Mouse (Mus musculus) left cerebral cortex, postnatal 25 days (tissue): ENCODE results near the gene Zfp422. TPM values are rescaled to one million over a fixed set of nuclear protein-coding genes. Genes with fewer than 3 reads are reported as not detected.

Experiments
- DNase-seq, 2 experiments: peaks; one replicate each; pipeline ENCODE4 v3.0.0; 2022; ENCODE audit warnings: low spot score in 2 of 2, mixed read lengths in 1 of 2
- intact Hi-C: fragments of 180-260 bp; cut with DNase I; formaldehyde crosslinking; loops from one replicate; pipeline ENCODE4 v1.15.1; 2025
- total RNA-seq, 2 experiments: library from RNA; stranded (reverse); gene quantifications; 2 replicates each; pipeline ENCODE4 v1.2.3; 2021

The Zfp422 gene
- 10 to 100 TPM; 23.2 to 24.2 TPM for total RNA-seq

DNA sequence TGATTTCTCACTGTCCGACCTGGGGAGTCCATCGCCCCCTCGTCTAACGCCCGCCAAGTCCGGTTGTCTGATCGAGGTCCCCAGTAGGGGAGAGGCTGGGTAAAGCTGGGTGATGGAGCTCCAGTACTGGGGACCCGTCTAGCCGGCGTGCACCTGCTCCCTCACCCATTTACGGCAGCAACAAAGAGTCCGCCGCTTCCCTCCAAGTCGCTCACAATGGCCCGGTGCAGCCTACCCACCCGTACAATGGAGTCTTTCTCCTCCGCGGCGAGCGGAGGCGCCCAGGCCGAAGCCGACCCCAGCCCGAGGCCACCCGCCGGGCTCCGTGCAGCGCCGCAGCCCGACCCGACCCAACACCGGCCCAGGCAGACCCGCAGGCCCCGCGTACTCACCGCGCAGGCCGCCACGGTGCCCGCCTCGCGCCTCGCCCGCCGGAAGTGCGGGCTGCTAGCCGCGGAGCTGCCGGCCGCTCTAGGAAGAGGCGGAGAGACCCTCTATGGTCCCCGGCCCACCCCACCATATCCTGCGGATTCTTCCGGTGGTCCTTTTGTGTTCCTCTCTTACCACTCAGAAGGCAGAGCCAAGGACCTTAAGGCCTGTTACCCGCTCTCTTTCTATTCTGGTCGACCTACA lies at the start of gene Zfp422:
TSS of gene Zfp422 (minus strand) at position 461 of the 633 bp plus-strand sequence.
- intact Hi-C loops, result no loop called here
- peak; percentile 59 to 75 for DNase-seq

DNA sequence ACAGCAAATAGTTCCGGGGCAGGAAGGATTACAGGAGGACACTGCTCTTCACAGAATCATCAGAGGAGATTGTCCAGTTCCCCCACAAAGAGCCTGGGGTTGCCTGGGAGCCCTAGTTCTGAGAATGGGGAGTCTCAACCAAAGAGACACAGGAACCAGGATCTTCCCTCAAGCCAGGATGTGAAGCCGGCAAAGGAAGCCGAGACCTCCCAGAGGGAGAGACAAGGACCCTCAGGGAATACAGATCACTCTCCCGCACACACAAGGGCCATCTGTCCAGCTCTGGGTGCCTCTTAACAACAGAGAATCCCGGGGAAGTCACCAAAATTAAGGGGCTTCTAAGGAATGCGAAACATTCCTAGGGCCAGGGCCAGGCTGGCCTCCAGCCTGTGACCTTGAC lies 48.5 kb upstream of the Zfp422 start:
- intact Hi-C loops, result no loop called here
- DNase-seq, result no peak

DNA sequence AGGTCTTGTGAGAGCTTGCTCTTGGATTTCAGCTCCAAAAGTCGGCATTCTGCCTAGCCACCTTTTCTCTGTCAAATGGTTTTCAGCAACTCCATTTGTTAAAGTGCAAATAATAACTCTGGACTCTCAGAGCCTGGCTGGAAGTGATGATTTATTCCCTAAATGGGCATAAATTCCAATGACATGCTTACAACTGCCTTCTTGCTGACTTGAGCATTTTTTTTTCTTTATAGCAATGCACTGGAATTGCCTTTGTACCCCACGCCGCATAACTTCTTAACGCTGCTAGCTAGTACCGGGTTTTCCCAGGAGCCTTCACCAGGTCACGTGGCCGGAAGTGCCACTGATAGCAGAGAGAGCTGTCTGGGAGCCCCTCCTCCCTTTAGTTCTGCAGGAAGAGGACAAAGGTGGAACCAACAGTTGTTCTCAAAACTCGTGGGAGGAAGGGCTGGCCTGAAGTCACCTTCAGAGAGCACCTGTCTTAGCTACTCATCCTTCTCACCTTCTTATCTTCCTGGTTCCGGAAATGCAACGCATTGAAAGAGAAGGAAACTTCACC lies 47.6 kb upstream of the Zfp422 start:
- intact Hi-C loops, result no loop called here
- no peak for DNase-seq

DNA sequence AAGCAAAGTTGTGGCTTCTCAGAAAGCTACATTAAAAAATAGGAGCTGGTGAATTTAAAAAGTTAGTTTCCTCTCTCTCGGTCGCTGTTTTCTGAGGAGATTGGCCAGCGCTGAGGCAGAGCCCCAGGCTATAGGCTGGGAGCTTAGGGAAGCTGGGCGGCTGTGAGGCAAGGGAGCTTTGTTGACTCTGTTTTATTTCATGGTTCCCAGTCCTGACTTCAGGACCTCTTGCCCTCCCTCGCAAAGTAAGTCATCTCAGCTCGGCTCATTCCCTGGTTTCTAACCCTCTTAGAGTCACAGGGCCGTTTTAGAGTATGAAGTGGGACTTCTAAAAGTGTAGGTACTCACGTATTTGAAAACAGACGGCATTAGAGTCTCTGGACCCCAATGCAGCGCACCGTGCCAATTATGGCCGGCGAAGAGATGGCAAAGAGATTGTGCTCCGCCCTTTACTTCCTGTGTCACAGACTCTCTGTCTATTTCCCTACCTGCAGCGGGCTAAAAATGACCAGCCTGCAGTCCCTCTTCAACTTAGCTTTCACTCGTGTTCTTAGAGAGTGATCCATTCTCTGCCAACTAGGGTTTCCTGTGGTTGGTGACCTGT lies 45.6 kb upstream of the Zfp422 start:
- intact Hi-C loops, result no loop called here
- DNase-seq, result no peak

DNA sequence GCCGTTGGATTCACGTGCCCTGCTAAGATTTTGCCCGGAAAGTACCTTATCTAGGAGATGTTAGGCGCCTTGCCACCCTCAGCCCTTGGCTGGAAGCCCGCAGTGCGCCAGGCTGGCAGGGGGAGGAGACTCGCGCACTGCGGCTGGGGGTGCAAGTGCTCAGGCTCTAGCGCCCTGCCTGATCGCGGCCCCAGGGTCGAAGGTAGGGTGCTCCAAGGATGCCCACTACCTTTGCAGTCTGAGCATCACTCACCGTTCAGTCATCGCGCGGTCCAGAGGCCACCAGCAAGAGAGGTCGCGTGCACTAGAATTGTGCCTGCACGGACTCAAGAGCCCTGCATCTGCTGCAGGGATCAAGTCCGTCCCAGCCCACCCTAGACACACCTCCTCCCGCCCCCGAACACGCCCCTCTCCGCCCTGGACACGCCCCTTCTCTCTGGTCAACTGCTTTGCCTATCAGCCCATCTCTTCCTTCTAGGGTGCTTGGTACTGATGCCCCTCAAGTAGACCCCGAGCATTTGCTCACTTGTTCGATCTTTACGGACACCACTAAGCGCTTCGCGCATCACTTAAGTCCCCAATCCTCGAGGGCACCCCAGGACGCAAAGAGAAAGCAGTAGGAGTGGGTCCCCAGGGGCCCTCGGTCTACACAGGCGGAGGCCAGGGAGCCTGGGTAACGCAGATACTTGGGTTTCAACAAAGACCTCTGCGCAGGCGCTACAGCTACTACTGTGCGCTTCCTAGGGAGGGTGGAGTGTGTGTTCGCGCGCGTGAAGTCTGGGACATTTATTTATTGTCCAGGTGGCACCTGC lies 44.9 kb upstream of the Zfp422 start, which contains the start of gene Rassf4:
TSS of gene Rassf4 (minus strand) at position 482 of the 812 bp plus-strand sequence.
- intact Hi-C loops, result no loop called here
- peak; percentile 57 to 71 for DNase-seq

DNA sequence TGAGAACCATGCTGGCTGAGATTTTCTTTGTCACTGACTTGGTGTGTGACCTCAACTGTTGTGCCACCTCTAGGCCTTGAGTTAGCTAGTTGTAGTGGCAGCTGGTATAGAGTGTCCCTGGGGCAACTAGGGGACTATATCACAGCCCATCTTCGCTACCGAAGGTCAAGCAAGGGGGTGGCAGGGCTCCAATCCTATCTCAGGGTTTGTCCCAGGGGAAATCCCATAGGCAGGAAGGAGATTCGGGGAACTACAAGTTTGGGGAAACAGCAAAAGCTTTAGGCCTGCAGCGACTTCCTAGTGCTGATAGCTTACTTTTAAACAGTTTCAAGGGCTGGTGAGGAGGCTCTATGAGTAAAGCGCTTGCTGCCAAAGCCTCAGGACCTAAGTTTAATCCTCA lies 43.5 kb upstream of the Zfp422 start:
- no peak for DNase-seq
- intact Hi-C loops, result no loop called here

DNA sequence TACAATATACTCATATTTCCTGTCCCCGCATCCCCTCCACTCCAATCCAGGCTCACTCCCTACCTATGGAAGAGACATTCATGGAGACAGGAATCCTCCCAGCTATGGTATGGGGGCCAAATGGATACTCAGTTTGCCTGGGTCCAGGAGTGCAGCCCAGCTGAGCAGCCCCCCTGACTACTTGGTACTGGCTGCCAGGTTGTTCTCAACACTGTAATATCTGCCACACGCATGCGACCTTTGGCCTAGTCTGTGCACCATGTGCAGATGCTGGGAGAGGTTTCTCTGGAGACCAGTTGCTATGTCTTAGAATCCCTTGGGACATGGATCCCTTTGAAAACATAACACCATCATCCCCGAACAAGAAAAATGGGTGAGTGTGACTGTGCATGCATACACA lies 43.0 kb upstream of the Zfp422 start:
- intact Hi-C loops, result no loop called here
- no peak for DNase-seq

DNA sequence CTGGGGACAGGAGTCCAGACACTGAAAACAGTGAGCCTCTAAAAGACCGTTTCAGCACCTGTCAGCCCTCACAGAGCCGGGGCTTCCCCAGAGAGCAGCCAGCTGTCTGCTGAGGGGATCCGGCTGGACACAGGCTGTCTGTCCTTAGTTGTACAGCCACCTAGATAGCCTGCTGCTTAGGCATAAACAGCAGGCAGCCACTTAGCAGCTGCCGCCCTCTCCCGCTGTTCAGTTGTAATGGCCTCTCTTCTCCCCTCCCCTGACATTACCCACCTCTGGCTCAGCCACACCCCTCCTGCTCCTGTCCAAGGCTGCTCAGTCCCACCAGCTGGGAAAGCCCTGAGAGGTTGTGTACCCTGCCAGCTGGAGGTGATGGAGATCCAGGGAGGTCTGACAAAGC lies 42.2 kb upstream of the Zfp422 start:
- intact Hi-C loops, result no loop called here
- DNase-seq, result no peak

DNA sequence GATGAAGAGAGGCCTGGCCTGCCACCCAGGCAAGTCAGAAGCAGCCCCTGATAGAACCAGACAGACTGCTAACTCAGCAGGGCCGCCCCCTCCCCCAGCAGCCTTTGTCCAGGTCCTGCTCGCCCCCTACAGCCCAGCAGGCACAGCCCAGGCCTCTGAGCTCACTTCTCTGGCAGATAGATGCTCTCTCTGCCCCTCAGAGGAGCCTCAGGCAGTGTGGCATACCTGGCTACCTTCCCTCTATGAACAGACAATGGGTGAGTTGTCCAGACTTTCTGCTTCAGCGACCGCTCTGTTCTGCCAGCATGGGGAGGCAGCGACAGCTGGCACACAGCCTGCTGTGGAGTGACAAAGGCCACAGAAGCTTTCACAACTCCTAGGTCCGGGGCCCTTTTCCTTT lies 41.3 kb upstream of the Zfp422 start:
- no peak for DNase-seq
- intact Hi-C loops, result no loop called here

DNA sequence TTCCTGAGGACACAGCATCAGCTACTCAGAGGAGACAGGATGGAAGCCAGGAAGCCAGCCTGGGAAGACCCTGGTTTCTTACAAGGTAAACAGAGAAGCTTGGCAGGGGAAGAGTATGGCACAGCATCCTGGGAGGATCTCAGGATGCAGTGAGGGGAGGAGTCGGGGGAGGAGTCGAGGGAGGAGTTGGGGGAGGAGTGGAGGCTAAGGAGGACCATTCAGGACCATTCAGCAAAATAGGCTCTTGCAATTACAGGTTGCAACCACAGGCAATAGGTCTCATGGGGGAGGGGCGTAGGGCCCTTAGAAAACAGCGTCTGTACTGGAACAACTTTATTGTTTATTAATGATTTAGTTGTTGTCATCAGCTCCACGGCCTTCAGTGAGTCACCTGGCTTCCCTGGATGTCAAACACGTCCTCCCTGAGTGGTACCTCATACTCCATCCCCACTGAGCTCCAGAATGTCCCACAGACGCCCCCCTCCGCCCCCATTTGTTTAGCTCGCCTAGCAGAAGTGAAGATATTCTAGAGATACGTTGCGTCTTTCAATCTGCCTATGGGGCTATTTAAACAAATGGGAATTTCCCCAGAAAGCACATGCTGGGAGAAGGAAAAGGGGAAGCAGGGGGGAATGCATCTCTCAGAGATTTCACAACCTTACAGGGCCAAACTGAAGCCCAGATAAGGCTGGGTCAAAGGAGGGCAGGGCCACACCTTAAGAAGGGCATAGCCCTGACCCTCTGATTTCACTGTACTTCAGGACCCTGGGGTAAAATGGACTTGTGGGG lies 40.1 kb upstream of the Zfp422 start:
- DNase-seq, result no peak
- intact Hi-C loops, result no loop called here

DNA sequence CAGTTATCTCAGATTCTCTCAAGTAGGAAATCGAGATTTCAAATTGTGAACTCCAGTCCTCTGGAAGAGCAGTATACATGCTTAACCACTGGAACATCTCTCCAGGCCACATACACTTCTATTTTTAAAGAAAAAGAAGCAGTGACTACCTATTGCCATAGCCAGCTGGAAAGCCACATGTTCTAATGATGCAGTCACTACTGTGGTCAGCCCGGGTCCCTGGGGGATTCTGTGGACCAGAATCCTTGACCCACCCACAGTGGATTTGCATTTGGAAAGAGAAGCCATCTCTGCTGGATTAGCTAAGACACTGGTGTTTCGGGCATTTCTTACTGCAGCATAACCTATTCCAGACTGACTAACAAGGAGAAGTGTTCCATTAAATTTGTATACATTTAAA lies 38.6 kb upstream of the Zfp422 start:
- intact Hi-C loops, result no loop called here
- no peak for DNase-seq

DNA sequence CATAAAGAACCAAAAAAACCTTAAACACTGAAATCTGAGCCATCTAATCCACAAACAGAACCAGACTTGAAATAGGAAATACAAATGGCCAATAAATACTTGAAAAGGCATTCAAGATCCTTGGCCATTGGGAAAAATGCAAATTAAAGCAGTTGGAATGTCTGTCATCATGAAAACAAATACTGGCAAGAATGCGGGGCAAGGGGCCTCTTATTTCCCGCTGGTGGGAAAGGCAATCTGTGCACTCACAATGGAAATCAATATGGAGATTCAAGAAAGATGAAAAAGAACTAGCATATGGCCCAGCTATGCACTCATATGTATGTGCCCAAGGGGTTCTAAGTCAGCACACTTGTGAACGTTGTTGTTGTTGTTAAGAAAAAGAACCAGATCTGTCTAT lies 38.1 kb upstream of the Zfp422 start:
- intact Hi-C loops, result no loop called here
- no peak for DNase-seq

DNA sequence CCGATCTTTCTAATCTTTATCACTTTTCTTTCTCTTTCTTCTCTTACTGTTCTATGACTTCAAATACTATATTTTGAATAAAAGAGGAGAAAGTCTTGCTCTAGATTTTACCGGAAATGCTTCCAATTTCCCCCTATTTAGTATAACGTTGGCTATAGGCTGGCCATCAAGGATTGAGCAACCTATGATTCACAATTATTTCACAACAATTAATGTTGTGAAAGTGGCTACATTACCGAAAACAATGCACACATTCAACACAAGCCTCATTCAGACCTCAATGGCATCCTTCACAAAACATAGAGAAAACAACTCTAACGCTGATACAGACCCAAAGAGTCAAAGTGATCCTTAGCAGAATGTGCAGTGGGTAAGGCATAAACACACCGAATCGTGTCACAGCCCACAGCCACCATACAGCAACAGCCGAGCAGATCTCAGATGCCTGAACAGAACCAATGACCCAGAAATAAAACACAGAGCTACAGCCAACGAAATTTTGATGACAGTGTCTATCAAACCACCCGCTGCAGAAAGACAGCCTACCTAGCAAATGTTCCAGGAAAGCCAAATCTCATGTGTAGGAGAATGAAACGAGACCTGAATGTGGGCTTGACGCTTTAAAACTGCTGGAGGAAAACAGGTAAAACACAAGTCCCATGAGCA lies 37.4 kb upstream of the Zfp422 start:
- intact Hi-C loops, result no loop called here
- DNase-seq, result no peak

DNA sequence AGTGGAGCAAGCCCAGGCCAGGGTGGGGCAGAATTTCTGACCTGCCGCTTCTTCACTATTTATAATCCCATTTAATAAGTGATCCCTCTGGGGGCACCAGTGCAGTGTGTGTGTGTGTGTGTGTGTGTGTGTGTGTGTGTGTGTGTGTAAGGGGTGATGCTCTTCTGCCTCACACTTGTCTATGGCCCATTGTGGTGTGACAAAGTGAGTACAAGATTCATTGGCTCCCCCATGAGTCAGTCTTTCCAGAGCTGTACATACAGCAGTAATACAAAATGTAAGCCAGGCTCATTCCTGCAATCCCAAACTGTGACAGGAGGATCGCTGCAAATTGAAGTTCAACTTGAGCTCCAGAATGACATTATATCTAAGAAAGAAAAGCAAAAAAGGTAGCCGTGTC lies 36.0 kb upstream of the Zfp422 start:
- no peak for DNase-seq
- intact Hi-C loops, result no loop called here

DNA sequence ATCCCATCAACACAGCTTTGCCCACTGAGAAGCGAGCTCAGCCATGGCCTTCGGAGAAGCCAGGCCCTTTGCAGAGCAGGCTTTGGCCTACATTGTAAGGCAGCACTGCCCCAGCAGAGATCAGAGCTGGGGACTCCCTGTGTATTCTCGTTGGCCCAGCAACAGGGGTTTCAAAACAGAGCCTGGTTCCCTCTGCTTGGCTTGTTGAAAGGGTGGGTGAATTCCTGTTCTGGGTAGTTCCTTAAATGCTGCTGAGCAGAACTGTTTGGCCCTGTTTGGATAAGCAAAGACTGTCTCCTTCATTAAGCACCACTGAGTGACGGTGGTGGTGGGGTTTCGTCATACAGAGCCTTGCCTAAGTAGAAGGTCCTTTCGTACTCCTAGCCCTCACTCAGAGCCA lies 35.2 kb upstream of the Zfp422 start:
- intact Hi-C loops, result no loop called here
- no peak for DNase-seq

DNA sequence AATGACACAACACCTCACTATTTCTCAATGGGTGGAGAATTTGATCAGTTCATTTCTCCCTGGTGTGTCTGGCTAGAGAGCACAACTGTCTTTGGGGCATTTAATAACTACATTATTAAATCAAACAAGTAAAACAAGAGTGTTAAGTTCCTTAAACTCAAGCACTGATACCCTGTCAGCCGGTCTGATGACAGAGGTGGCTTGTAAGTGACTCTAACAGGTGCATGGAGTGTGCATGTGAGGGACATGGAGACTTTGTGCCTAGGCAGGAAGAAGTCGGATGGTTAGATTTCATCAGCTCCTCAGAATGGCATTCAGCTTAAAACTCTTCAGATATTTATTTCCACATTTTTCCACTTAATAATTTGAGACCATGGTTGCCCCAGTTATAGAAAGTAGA lies 34.6 kb upstream of the Zfp422 start:
- intact Hi-C loops, result no loop called here
- no peak for DNase-seq

DNA sequence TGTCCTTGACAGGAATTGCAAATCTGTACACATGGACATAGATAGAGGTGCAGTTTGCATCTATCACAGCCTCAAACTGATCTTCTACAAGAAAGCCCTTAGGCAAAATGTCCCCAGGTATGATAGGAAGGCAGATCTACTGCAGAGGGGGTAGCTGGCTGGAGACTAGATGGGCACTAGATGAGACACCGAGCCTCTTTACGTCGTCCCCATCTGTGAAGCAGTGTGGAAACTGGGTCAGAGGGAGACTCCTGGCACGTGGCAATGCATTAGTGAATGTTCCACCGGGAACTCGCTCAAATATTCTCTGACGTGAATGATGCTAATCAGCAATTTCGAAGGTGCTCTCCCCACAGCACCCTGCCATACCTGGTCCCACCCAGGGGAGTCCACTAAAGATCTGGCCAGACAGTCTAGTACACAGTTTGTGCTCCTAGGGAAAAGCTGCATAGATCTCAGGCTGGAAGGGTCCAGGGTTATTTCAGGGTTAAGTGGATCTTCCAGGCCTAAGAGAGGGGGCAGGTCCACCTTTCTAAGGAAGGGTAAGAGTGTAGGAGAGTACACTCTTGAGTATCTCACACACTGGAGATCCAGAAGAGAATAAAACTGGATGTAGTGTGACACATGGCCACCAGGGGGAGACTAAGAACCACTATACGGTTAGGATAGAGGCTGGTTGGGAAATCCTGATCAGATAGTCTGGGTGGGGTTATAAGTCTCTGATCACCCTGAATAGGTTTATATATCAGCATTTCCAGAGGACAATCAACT lies 25.1 kb upstream of the Zfp422 start:
- peak; percentile 68 to 73 for DNase-seq
- intact Hi-C loops, result loop anchor here (1.0 to 10.0 kb wide), 6 partner anchors 23 to 1173 kb away; partner anchors contain the start of gene Cxcl12

DNA sequence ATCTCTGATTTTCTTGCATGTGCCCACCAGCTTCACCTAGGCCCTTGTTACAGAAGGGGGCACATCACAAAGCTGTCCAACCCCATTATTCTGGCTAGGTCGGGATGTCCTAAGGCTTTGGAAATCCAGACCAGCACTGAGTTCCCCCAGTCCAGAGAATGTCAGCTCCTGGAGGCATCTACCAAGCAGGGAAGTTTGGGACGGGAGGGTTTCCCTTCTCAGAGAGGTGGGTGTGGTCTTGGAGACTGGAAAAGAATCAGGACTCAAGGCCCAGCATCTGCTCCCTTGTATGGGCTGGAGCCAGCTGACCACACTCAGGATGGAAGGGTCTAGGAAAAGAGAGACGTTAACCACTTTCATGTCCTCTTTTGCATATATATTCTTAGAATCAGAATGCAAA lies 24.4 kb upstream of the Zfp422 start:
- no peak for DNase-seq
- intact Hi-C loops, result loop anchor here (5.0 to 10.0 kb wide), 2 partner anchors 112 to 514 kb away; partner anchors contain the start of gene Cxcl12
